Mouse (Mus musculus): ENCODE results near the gene Dbt. TPM values are rescaled to one million over a fixed set of nuclear protein-coding genes. Genes with fewer than 3 reads are reported as not detected.
A peak's percentile ranks its signal among the peaks of the same experiment; 100 is the strongest.

The Dbt gene
- total RNA-seq (2022), result 10 to 100 TPM; 14.1 to 18.3 (median 15.8) TPM

- peak; percentile 64 to 86 for DNase-seq (ENCODE audit: low spot score in 2 of 2)
These were observed at the start of gene Dbt for GRCm38 (mm10) chr3:116512904-116513716. Dbt (plus strand) TSS chr3:116513070.

- no peak for DNase-seq (ENCODE audit: low spot score in 2 of 2)
These were observed 48.6 kb upstream of the Dbt start for GRCm38 (mm10) chr3:116464318-116464717.

GRCm38 (mm10) chr3:116465709-116466108 lies 47.2 kb upstream of the Dbt start:
- DNase-seq (ENCODE audit: low spot score in 2 of 2), result no peak

GRCm38 (mm10) chr3:116474602-116475001 lies 38.3 kb upstream of the Dbt start:
- DNase-seq (ENCODE audit: low spot score in 2 of 2), result peak in 1 of 2 experiments; percentile 17

- no peak for DNase-seq (ENCODE audit: low spot score in 2 of 2)
These were observed 36.1 kb upstream of the Dbt start for GRCm38 (mm10) chr3:116476686-116477298.

GRCm38 (mm10) chr3:116477351-116477750 lies 35.5 kb upstream of the Dbt start:
- no peak for DNase-seq (ENCODE audit: low spot score in 2 of 2)

- no peak for DNase-seq (ENCODE audit: low spot score in 2 of 2)
These were observed 32.8 kb upstream of the Dbt start for GRCm38 (mm10) chr3:116480119-116480518.

- no peak for DNase-seq (ENCODE audit: low spot score in 2 of 2)
These were observed 31.9 kb upstream of the Dbt start for GRCm38 (mm10) chr3:116480937-116481336.

GRCm38 (mm10) chr3:116482724-116483123 lies 30.1 kb upstream of the Dbt start:
- DNase-seq (ENCODE audit: low spot score in 2 of 2), result no peak

- DNase-seq (ENCODE audit: low spot score in 2 of 2), result no peak
These were observed 29.6 kb upstream of the Dbt start for GRCm38 (mm10) chr3:116483271-116483670.

GRCm38 (mm10) chr3:116490920-116491319 lies 21.9 kb upstream of the Dbt start:
- DNase-seq (ENCODE audit: low spot score in 2 of 2), result no peak

GRCm38 (mm10) chr3:116491923-116492454 lies 20.9 kb upstream of the Dbt start:
- no peak for DNase-seq (ENCODE audit: low spot score in 2 of 2)

GRCm38 (mm10) chr3:116493658-116494057 lies 19.2 kb upstream of the Dbt start:
- DNase-seq (ENCODE audit: low spot score in 2 of 2), result no peak

GRCm38 (mm10) chr3:116495671-116496070 lies 17.2 kb upstream of the Dbt start:
- DNase-seq (ENCODE audit: low spot score in 2 of 2), result no peak

- DNase-seq (ENCODE audit: low spot score in 2 of 2), result peak; percentile 94 to 95
These were observed 5.0 kb upstream of the Dbt start, which contains the start of gene Rtca for GRCm38 (mm10) chr3:116507772-116508351. Rtca (minus strand) TSS chr3:116508208.

- DNase-seq (ENCODE audit: low spot score in 2 of 2), result peak in 1 of 2 experiments; percentile 30
These were observed 543 bp upstream of the Dbt start for GRCm38 (mm10) chr3:116512151-116512903.

- no peak for DNase-seq (ENCODE audit: low spot score in 2 of 2)
These were observed 7.4 kb downstream of the Dbt start for GRCm38 (mm10) chr3:116520141-116520761.

- no peak for DNase-seq (ENCODE audit: low spot score in 2 of 2)
These were observed 16.9 kb downstream of the Dbt start for GRCm38 (mm10) chr3:116529741-116530140.

GRCm38 (mm10) chr3:116530826-116531225 lies 18.0 kb downstream of the Dbt start:
- peak in 1 of 2 experiments; percentile 22 for DNase-seq (ENCODE audit: low spot score in 2 of 2)

- no peak for DNase-seq (ENCODE audit: low spot score in 2 of 2)
These were observed 23.7 kb downstream of the Dbt start for GRCm38 (mm10) chr3:116536428-116537199.

Measured in left cerebral cortex, adult 8-10 months (tissue).